Mouse (Mus musculus) urinary bladder, postnatal 36 days (tissue): ENCODE results near the gene Gpc6.

Experiments used
- DNase-seq, 2 experiments: peaks; one replicate each; pipeline ENCODE4 v3.0.0; 2022; ENCODE audit warnings: low spot score in 2 of 2, mixed read lengths in 1 of 2

Gpc6 gene

GRCm38 (mm10) chr14:117061527-117061926, 136.4 kb downstream of the Gpc6 start:
- DNase-seq: no peak

- no peak for DNase-seq
These were observed 143.1 kb downstream of the Gpc6 start for GRCm38 (mm10) chr14:117068179-117068578.

GRCm38 (mm10) chr14:117070470-117071085, 145.5 kb downstream of the Gpc6 start:
- DNase-seq: no peak

- no peak for DNase-seq
These were observed 168.5 kb downstream of the Gpc6 start for GRCm38 (mm10) chr14:117093586-117093985.

- no peak for DNase-seq
These were observed 181.8 kb downstream of the Gpc6 start for GRCm38 (mm10) chr14:117106900-117107299.

GRCm38 (mm10) chr14:117113153-117113552, 188.0 kb downstream of the Gpc6 start:
- no peak for DNase-seq

- DNase-seq: no peak
These were observed 196.9 kb downstream of the Gpc6 start for GRCm38 (mm10) chr14:117122036-117122435.

GRCm38 (mm10) chr14:117130334-117130733, 205.2 kb downstream of the Gpc6 start:
- DNase-seq: no peak

- DNase-seq: no peak
These were observed 206.2 kb downstream of the Gpc6 start for GRCm38 (mm10) chr14:117131324-117131723.

GRCm38 (mm10) chr14:117141077-117141848, 216.1 kb downstream of the Gpc6 start:
- no peak for DNase-seq

- no peak for DNase-seq
These were observed 221.0 kb downstream of the Gpc6 start for GRCm38 (mm10) chr14:117146089-117146488.

- no peak for DNase-seq
These were observed 221.6 kb downstream of the Gpc6 start for GRCm38 (mm10) chr14:117146665-117147064.

GRCm38 (mm10) chr14:117151621-117152020, 226.5 kb downstream of the Gpc6 start:
- no peak for DNase-seq

- DNase-seq: no peak
These were observed 230.9 kb downstream of the Gpc6 start for GRCm38 (mm10) chr14:117155884-117156465.

- no peak for DNase-seq
These were observed 232.3 kb downstream of the Gpc6 start for GRCm38 (mm10) chr14:117157426-117157825.

- no peak for DNase-seq
These were observed 241.2 kb downstream of the Gpc6 start for GRCm38 (mm10) chr14:117166350-117166749.

- DNase-seq: no peak
These were observed 268.2 kb downstream of the Gpc6 start for GRCm38 (mm10) chr14:117193364-117193763.

GRCm38 (mm10) chr14:117202012-117202411, 276.9 kb downstream of the Gpc6 start:
- no peak for DNase-seq

GRCm38 (mm10) chr14:117203960-117204359, 278.8 kb downstream of the Gpc6 start:
- DNase-seq: no peak

- no peak for DNase-seq
These were observed 289.3 kb downstream of the Gpc6 start for GRCm38 (mm10) chr14:117214373-117214772.

- no peak for DNase-seq
These were observed 301.8 kb downstream of the Gpc6 start for GRCm38 (mm10) chr14:117226920-117227319.

- DNase-seq: no peak
These were observed 305.4 kb downstream of the Gpc6 start for GRCm38 (mm10) chr14:117230476-117230875.

GRCm38 (mm10) chr14:117238226-117238625, 313.1 kb downstream of the Gpc6 start:
- DNase-seq: no peak
